Mouse (Mus musculus) lung, postnatal 4 days (tissue): ENCODE data around the gene Mif4gd.
A peak's percentile ranks its signal among the peaks of the same experiment; 100 is the strongest.

Source experiments
- DNase-seq, 2 experiments: peaks; one replicate each; pipeline ENCODE4 v3.0.0; 2021

Gene Mif4gd

GRCm38 (mm10) chr11:115632247-115632646 is 19.5 kb upstream of the Mif4gd start:
- no peak for DNase-seq

GRCm38 (mm10) chr11:115631505-115631890 is 18.7 kb upstream of the Mif4gd start:
- peak in 1 of 2 experiments; percentile 68 for DNase-seq

DNA sequence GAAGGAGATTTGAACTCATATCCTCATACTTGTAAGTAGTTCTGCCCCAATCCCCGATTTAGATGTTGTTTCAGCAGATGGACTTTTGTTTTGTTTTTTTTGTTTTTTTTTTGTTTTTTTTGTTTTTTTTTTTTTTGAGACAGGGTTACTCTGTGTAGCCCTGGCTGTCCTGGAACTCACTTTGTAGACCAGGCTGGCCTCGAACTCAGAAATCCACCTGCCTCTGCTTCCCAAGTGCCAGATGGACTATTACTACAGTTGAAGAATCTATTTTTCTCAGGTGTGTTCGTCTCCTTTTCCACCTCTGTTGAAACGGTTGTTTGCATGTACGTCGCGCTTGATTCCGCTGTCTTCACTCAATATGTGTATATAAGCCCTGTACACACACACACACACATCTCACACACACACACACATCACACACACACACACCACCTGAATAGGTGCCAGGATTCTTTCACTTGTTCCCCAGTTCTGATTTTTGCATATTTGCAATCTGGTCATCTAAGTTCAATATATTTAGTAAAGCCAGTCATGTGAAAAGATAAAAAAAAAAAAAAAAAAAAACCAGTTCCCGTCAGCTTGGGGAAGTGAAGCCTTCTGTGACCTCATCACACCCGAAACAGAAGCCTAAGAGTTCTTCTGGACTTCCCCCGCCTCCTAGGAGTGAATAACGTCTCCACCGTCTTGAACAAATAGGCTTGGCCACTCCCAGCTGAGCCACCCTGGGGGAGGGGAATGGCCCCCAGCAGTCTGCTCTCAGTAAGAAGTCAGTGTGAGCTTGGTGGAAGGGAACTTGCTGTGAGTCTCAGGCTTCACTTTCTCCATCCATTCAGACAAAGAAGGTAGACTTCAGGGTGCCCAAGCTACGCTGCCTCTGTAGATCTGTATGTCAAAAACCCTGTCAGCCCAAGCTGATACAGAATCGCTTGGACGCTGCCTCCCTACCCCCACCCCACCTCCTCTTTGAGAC is 18.0 kb upstream of the Mif4gd start:
- peak; percentile 77 to 82 for DNase-seq

GRCm38 (mm10) chr11:115629734-115630531 is 17.2 kb upstream of the Mif4gd start:
- no peak for DNase-seq

DNA sequence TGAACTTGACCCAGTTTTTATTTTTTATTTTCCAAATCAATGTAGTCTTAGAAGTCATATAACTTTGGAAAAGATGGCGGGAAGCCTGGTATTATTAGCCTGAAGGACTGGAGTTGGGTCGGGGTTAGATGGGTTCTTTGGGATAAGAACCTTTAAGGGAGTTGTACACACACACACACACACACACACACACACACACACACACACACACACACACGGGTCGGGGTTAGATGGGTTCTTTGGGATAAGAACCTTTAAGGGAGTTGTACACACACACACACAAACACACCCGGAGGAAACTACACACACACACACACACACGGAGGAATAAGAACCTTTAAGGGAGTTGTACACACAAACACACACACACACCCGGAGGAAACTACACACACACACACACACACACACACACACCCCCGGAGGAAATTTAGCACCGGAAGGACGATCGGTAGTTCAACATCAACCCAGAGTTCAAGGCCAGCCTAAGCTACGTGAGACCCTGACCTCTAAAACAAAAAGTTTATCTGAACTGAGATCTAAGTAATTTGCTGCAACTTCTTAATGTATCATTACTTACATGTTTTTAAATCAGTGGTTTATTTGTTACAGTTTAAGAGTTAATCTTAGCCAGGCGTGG is 15.8 kb upstream of the Mif4gd start:
- no peak for DNase-seq

DNA sequence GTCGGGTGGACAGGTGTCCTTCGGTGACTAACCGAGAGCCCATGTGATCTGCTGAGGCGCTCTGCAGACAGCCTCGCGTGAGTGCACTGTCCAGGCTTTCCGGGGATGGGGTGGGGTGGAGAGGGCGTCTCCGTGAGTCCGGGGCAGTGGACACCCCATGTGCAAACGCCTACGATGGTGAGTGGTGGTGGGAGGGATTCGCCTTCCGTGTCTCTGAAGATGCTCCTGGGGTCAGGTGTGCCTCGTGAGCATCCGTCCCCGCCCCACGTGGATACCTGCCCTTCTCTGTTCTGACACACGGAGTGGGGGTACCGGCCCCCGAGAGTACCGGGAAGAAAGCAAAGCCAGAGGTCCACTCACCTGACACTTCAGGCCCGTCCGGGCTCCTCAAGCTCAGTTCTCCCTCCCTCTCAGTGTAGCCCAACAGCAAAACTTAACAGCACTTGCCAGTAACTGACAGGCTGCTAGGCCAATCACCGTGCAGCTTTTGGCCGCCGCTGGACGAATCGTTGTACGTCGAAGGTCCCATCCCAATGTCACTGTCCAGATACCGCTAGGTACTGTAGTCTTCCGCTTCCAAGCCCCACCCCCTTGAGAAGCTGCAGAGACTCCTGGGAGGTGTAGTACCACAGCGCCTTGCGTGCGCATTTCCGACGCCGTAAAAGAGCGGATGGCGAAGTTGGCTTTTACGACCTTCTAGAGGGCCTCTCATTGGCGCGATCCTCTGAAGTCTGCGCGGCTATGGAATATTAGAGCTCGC is 15.1 kb upstream of the Mif4gd start, which contains the start of gene Slc25a19:
Slc25a19 (minus strand) TSS at position 591 of the 760 bp plus-strand sequence.
- DNase-seq, result peak; percentile 99 to 100

- no peak for DNase-seq
Observed at GRCm38 (mm10) chr11:115626824-115627616, 14.3 kb upstream of the Mif4gd start.

- no peak for DNase-seq
Observed at GRCm38 (mm10) chr11:115625877-115626276, 13.1 kb upstream of the Mif4gd start.

DNA sequence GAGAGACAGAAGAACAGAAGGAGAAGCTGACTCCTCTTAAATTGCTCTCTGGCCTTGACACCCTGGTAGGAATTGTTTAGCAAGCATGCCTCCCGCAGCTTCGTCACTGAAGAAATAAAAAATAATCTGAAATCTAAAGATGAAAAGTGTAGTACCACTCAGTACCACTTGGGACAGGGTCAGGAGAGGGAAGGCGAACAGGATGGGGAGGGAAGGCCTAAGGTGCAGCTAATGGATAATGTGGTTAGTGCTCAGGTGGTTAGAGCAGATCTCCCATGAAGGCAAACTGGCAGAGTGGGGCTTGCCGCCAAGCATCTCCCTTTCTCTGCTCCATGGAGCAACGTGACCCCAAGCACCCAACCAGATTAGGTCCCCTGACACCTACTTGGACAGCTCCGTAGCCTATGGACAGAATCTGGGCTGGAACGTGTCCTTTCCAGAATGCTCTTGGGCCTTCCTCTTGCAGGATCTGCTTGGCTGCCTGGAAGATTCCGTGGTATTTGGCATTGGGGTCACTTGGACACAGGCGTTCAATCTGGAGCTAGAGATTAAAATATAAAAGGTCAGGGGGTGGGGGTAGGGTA is 10.8 kb upstream of the Mif4gd start:
- DNase-seq, result no peak

DNA sequence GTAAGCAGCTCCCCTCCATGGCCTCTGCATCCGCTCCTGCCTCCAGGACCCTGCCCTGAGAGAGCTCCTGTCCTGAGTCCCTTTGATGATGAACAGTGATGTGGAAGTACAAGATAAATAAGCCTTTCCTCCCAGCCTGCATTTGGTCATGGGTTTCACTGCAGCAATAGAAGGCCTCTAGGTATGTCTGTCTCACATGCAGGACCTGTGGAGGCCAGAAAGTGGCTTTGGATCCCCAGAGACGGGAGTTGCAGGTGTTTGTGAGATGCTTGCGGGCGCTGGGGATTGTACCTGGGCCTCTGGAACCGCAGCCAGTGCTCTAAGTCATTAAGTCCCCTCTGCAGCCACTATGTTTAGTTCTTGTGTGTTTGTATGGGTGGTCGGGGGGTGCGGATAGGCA is 7.2 kb upstream of the Mif4gd start:
- DNase-seq, result peak in 1 of 2 experiments; percentile 18

- peak in 1 of 2 experiments; percentile 13 for DNase-seq
Observed at GRCm38 (mm10) chr11:115618732-115619516, 6.2 kb upstream of the Mif4gd start.

GRCm38 (mm10) chr11:115618001-115618400 is 5.2 kb upstream of the Mif4gd start:
- DNase-seq, result no peak

GRCm38 (mm10) chr11:115616893-115617292 is 4.1 kb upstream of the Mif4gd start:
- no peak for DNase-seq

- DNase-seq, result no peak
Observed at GRCm38 (mm10) chr11:115616371-115616770, 3.6 kb upstream of the Mif4gd start.

DNA sequence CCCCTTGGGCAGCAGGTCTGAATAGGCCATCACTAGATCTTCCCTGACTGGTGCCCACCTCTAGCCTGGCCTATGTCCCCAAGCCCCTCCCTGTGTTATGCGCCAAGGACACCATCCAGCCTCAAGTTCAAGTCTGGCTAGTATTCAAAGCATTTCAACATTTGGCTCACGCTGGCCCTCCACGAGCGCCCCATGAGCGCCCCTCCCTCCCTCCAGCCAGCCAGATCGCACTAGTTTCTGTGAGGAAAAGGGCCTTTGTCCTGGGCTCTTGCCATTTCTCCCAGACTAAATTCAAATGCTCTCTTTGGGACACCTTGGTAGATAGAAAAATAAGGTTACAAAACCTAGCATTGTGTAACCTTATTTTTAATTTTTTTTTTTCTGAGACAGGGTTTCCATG is 3.1 kb upstream of the Mif4gd start:
- no peak for DNase-seq

DNA sequence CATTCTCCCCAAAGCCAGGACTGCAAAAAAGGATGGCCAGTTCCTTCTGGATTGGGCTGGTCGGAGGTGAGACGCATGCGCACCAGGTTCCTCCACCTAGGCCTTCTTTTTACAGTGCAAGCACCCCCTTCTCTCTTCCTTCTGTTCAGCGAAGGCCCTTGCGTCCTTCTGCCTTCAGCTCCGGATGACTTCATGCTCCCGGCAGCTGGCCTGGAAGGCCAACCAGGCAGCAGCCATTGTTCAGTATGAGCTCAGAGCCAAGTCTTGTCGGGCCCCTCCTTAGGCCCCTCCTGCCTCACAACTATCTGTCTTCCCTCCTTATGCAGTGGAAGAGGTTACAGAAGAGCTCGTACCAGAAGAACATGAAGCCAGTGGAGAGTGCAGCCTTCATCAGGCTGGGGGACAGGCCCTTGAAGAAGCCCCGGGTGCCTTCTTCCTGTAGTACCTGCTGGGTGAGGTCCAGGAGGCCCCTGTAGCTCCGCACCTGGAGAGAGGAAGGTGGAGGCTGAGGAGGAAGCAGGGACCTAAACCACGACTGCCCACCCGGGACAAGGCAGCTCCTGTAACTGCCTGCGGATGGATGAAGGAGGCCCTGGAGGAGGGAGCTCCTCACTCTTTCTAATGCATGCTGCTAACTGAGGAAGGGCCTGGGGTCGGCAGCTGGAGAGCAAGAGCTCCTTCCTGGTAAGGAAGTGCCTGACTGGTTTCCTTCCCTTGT is 2.5 kb upstream of the Mif4gd start:
- no peak for DNase-seq

- DNase-seq, result no peak
Observed at GRCm38 (mm10) chr11:115614346-115615107, 1.8 kb upstream of the Mif4gd start.

GRCm38 (mm10) chr11:115613138-115613945 is 573 bp upstream of the Mif4gd start:
- peak; percentile 59 to 62 for DNase-seq
